Mouse (Mus musculus): Measurements from ENCODE around the gene Hbb-bh2.
"Not testable (repeated sequence)": the region's sequence is repeated elsewhere in the genome, so short reads cannot be mapped to it uniquely, and the experiment has no call there.

Gene Hbb-bh2

DNA sequence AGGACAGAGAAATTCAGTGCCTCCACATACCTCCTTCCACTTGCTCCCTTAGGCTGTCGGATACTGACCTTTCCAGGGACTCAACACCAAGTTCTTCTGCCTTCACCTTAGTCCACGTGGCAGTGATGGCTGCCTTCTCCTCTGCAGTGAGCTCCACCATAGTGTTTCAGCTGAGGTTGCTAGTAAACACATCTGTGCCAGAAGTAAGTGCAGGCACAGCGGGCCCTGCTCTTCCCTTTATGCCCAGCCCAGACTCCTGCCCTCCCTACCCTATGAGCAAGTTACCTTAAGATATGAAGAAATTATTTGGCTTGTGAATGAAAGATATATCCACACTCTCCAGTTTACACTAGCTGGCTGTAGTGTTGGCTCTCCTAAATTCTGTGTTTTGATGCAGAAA is at the start of gene Hbb-bh2:
Hbb-bh2 (minus strand) TSS at position 253 of the 400 bp plus-strand sequence.
- DNase-seq = no peak

DNA sequence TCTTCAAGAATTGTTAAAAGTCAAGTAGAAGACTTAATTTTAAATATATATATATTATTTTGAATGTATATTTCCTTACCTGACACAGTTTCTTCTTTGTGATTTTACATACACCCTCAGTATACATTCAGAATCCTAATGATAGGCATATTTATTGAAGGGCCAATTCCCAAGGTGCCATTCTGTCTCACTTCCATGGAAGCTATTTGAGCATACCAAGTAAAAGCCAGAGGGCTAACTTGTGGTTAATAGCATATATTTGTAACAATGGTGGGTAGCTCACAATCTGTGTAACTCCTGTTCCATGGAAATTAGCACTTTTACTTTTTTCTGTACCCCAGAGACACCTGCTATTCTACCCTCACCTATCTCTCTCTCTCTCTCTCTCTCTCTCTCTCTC is 45.8 kb upstream of the Hbb-bh2 start, which contains the start of gene Olfr66:
Olfr66 (minus strand) TSS at position 101 of the 400 bp plus-strand sequence.
- no peak for DNase-seq

DNA sequence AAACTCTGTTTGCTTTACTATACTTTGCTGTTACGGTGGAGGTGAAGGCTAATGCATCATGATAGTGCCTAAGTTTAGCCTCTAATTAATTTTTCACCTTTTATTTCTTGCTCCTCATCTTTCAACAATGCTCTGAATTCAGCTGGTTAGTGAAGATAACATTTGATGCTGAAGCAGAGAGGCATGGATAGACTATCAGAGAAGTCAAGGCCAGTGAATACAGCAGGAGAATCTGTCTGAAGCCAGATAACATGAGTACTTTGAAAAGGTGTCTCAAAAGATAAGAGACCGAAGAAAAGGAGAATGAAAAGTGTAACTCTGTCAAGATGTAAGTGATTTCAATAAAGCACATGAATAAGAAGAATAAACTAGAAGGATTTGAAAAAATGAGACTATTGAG is 36.8 kb upstream of the Hbb-bh2 start:
- no peak for DNase-seq

DNA sequence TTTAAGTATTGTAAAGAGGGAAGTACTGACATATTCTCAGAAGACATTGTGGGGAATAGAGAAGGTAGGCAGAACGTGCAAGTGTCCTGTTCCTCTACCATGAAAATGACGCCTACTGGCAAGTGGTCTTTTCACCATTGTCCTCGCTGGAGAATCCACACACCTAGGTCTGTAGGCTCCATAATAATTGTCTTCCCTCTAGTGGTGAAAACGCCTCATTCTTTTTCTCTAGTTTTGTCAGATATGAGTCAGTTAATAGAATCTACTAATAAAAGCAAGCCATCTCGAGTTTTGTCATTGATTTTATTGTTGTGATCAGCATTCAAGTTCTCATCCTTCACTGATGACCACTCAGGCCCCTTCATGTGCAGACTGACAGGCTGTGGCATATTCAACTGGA is 34.1 kb upstream of the Hbb-bh2 start:
- DNase-seq = no peak

DNA sequence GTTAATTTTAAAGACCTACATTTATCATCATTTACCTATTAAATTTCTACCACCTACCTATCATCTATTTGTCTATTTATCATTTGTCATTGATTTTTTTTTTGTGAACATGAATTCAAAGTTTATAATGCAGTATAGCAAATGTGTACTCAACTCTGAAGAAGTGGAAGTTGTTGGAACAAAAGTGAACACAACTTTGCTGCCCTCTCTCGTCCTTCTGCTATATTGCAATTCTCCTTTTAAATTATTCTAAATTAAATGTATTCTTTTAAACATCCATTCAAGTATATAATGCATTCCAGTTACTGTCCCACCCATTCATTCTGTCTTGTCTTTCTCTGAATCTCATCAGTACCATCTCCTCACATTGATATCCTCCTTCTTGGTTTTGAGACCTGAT is 32.7 kb upstream of the Hbb-bh2 start:
- no peak for DNase-seq

DNA sequence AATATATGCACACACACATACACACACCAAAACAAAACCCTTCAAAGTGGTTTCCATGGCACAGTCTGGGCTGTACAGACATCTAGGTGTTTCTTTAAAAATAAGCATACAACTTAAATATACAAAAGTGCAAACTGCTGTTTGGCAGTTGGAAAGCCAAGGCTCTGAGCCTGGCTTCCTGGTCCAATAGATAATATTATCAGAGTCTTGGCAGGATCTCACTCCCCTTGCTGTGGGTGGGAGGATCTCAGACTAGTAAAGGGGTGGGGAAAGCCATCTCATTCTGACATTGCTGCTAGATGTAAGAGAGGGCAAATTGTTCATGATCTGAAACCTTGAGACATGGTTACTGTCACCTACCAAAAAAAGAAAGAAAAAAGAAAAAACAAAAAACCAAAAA is 30.3 kb upstream of the Hbb-bh2 start:
- no peak for DNase-seq

DNA sequence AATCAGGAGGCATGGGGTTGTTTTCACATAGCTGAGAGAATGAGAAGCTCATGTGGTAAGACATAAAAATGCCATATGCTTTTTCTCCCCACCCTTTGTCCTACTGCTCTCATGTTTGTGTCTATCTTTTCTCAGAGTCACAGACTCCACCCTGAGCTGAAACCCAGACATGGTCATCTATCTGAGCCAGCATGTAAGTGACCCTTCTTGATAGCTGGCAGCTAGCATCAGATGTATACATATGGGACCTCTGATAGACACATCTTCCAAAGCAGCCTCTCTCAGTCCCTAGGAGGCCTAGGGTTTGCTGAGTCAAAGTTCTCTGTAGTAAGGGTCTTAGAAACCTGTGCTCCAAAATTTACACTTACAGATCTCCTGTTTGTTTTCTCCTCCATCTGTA is 25.4 kb upstream of the Hbb-bh2 start:
- no peak for DNase-seq

DNA sequence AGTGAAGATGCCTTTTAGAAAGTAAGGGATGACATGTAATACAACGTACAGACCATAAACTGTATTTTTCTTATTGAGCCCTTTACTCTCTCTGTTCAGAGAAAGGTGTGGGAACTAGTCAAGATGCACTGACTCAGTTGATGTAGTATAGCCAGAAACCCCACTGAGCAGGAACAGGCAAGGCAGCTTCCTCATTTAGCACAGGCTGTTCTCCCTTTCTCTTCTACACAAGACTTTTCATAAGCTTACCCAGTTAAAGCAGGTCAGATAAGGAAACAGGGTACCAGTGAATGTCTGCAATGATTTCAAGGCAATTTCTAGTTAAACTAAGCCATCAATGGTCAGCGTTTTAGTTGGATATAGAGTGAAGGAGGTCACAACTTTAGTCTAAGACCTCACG is 21.2 kb upstream of the Hbb-bh2 start:
- DNase-seq = no peak

DNA sequence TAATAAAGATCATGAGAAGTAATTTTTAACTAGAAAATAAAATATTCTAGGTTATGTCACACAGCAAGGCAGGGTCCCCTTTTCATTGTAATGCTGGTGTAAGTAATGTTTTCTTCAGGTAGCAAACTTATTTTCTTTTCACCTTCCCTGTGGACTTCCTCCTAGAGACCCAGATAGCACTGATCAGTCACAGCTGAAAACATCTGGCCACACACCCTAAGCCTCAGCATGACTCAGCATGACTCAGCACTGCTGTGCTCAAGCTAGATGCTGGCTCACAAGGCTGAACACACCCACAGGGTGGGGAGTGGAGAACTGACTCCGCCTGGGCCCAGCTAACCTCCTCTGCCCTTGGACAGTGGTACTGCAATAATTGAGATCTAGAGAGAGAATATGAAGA is 20.5 kb upstream of the Hbb-bh2 start:
- no peak for DNase-seq

DNA sequence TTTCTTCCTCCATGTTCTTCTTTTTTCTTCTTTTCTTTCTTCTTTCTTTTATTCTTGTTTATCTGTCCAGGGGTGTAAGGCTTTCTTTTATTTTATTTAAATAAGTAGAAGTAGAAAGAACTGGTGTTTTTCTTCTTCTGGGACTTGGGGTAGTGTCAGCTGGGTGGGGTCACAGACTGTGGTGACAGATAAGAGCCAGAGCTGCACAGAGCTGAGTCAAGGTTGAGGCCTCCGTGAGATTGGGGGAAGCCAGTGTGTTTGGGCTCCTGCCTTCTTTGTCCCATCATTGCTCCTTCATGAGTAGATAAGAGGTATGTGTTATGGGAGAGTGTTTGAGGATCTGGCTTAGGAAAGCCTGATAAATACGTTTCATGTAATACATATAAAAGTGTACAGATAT is 18.8 kb upstream of the Hbb-bh2 start:
- no peak for DNase-seq

DNA sequence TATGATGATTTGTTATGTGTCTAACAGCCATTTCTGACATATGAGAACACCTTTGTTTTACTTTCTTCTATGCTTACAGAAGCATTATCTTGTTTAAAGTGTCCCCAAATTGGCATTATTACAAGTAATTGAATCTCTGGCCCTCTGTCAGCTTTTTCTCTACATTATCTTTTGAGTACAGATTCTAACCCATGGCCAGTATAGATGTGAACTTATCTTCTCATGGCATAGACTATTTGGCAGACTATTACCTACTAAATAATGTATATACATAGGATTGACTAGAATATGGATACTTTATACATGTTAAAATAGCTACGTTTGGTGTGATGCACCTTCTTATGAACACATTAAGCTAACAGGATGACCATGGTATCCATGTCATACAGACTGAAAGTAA is 14.3 kb upstream of the Hbb-bh2 start:
- no peak for DNase-seq

DNA sequence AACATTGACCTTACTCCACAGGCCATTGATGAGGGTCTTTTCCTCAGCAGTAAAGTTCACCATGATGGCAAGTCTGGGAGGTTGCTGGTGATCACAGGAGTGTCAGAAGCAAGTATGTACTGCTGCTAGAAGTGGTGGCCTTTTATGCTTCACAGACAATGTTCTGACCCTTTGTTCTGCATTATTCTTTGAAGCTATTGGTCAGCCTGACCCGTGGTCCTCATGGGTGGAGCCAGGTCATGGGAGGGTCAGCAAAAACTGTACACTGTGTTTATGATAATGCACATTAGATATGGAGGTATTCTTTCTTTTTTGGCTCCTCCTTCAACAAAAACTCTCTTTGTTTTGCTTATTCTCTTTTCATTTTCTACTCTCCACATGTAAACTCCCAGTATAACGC is 12.8 kb upstream of the Hbb-bh2 start, which contains the start of gene Hbb-y:
Hbb-y (minus strand) TSS at position 127 of the 400 bp plus-strand sequence.
- no peak for DNase-seq

DNA sequence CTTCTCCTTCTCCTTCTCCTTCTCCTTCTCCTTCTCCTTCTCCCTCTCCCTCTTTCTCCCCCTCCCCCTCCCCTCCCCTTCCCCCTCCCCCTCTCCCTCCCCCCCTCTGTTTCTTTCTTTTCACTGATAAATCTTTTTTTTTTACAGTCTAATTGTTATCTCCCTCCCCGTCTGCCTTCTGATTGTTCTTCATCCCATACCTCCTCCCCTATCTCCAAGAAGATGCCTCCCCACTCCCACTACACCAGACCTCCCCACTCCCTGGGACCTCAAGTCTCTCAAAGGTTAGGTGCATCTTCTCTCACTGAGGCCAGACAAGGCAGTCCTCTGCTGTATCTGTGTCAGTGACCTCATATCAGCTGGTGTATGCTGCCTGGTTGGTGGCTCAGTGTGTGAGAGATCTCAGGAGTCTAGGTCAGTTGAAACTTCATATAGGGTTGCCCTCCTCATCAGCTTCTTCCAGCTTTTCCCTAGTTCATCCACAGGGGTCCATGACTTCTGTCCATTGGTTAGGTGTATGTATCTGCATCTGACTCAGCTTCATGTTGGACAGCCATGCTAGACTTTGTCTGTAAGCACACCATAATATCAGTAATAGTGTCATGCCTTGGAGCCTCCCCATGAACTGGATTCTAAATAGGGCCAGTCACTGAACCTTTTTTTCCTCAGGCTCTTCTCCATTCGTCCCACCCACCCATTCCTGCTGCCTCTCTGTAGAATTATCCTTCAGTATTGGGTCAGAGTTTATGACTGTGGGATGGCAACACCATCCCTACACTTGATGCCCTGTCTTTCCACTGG is 4.4 kb upstream of the Hbb-bh2 start:
- no peak for DNase-seq

DNA sequence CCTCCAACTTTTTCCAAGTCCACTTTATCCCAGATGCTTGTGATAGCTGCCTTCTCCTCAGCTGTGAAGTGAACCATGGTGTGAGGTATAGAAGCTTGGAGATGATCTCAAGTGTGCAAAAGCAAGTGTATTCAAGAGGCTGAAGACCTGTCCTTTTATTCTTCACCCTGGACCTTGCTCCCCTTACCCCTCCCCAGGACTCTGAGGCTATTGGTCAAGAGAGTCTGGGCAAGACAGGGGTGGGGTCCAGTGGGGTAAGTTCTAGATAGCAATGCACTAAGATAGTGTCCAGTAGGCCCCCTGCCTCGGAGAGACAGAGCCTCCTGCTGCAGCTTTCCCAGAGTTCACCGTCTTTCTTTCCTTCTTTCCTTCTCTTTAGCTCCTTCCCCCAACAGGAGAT is 2.7 kb upstream of the Hbb-bh2 start, which contains the start of gene Hbb-bh1:
Hbb-bh1 (minus strand) TSS at position 131 of the 400 bp plus-strand sequence.
- DNase-seq = no peak

DNA sequence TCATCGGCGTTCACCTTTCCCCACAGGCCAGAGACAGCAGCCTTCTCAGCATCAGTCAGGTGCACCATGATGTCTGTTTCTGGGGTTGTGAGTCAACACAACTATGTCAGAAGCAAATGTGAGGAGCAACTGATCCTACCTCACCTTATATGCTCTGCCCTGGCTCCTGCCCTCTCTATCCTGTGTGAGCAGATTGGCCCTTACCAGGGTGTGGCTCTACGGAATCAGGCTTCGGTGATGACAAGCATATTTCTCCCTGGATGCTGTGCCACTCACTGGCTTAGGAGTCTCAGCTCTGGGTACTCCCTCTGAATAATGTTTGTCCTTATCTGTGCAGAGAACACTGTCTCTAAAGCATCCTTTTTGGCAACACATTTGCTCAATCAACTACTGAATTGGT is 12.5 kb downstream of the Hbb-bh2 start, which contains the start of gene Hbb-bs:
Hbb-bs (minus strand) TSS at position 289 of the 400 bp plus-strand sequence.
- DNase-seq = no peak

DNA sequence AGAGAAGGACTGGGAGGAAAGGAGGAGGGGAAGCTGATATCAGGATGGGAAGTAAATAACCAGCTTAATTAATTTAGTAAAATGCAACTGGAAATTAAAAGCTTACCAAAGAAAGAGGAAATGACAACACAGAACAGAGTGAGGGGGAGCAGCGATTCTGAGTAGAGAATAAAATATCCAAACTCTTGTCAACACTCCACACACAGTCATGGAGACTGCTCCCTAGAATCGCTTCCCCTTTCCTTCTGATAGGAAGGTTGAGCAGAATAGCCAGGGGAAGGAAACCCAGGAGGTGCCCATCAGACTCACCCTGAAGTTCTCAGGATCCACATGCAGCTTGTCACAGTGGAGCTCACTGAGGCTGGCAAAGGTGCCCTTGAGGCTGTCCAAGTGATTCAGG is 13.2 kb downstream of the Hbb-bh2 start:
- DNase-seq = not testable (repeated sequence)

DNA sequence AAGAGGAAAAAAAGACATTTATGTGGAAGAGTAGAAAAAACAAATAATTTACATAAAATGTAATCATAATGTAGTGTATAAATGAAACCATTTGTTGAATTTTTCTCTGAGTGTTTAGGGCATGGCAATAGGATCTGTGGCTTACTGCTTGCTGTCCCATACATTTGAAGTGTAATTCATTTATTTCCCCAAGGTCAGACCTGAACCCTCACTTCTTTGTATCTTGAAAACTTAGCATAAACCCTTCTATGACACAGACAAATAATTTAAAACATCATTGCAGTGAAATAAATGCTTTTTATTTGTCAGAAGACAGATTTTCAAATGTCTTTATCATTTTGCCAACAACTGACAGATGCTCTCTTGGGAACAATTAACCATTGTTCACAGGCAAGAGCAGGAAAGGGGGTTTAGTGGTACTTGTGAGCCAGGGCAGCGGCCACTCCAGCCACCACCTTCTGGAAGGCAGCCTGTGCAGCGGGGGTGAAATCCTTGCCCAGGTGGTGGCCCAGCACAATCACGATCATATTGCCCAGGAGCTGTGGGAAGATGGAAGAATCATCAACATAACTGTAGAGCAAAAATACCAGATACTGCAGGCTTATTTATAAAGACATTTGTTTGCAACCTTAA is 13.9 kb downstream of the Hbb-bh2 start:
- DNase-seq = no peak

DNA sequence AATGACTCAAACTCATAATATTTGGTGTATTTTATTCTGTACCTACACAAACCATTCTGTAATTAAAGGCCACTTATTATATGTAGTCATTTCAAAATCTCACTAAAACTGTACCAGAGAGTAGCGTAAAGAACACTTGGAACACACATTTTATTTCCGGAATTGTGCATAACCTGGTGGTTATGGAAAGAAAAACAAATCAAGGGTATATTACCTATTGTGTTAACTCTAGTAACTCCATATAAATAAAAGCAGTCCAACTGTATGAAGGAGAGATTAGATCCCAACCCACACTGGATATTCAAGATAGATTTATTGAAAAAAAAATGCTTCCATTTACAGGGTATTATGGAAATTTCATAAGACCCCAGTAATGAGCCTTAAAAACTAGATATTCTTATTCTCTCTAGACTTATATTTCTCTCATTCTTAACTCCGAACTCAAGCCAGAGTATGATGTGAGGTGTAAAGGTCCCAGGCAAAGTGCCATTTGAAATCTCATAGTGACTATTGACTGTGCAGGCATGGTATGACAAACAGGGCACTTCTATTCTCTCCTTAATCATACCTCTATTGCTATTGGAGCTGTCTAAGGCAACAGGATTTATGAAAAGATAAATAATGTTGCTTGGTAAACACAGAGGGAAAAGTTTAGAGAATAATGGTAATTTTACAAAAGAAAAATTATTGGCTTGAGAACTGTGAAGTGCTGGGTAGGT is 14.6 kb downstream of the Hbb-bh2 start:
- DNase-seq = no peak

DNA sequence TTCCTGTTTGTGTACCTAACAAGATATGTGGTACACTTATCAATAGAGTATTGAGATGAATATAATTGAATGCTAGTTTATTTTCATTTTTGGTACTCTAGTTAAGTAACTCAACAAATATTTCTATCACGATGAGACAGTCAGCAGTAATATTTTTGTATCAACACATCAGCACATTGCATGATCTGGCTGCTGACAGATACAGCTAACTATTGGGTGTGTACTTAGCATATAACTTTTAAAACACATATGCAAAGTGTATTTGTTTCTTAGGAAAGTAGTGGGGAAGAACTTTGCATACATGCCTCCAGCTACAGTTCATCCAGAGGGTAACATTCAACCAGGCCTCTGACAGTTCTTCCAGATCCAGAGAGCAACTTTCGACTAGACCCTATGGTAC is 15.7 kb downstream of the Hbb-bh2 start:
- no peak for DNase-seq

DNA sequence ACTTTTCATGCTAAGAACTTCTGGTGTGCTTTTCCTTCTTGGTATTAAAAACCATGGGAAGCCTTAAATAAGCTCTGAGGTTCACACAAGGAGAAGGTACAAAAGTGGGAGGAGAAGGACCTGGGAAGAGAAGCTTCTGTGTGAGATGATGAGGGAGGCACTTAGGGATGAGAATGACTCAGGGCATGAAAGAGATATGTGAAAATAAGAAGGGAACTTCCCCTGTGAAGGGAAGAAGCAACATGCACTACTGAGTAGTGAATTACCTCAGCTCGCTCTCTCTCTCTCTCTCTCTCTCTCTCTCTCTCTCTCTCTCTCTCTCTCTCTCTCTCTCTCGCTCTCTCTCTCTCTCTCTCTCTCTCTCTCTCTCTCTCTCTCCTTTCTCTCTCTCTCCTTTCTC is 25.2 kb downstream of the Hbb-bh2 start:
- not testable (repeated sequence) for DNase-seq

DNA sequence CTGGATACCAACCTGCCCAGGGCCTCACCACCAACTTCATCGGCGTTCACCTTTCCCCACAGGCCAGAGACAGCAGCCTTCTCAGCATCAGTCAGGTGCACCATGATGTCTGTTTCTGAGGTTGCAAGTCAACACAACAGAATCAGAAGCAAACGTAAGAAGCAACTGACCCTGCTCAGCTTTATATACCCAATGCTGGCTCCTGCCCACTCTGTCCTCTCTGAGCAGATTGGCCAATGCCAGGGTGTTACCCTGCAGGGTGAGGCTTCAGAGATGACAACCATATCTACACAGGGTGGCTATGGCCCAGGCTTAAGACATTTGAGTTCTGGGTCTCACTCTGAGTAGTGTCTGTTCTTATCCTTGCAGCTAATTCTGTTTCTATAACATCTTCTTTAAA is 26.6 kb downstream of the Hbb-bh2 start, which contains the start of gene Hbb-bt:
Hbb-bt (minus strand) TSS at position 231 of the 400 bp plus-strand sequence.
- no peak for DNase-seq

DNA sequence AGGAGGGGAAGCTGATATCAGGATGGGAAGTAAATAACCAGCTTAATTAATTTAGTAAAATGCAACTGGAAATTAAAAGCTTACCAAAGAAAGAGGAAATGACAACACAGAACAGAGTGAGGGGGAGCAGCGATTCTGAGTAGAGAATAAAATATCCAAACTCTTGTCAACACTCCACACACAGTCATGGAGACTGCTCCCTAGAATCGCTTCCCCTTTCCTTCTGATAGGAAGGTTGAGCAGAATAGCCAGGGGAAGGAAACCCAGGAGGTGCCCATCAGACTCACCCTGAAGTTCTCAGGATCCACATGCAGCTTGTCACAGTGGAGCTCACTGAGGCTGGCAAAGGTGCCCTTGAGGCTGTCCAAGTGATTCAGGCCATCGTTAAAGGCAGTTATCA is 27.2 kb downstream of the Hbb-bh2 start:
- not testable (repeated sequence) for DNase-seq

DNA sequence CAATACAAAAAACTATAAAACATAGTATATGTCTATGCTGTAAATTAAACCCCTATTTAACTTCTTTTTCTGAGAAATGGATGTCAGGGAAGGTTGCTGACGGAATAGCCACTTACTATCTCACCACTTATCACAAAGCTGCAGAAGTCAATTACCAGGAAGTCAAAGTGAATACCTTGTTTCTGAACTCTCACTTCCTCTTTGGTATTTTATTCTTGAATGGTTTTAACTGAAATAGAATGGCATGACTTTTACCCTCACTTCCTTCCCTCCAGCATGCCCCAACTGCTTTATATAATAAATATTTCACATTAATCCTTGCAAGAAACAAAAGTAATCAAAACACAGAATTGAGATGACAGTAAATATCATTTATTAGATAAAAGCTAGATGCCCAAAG is 28.1 kb downstream of the Hbb-bh2 start:
- no peak for DNase-seq

Data from right cerebral cortex, postnatal 14 days (tissue).